Mouse (Mus musculus): ENCODE measurements around the gene Rwdd2a.
A peak's percentile ranks its signal among the peaks of the same experiment; 100 is the strongest.

Rwdd2a gene

DNA sequence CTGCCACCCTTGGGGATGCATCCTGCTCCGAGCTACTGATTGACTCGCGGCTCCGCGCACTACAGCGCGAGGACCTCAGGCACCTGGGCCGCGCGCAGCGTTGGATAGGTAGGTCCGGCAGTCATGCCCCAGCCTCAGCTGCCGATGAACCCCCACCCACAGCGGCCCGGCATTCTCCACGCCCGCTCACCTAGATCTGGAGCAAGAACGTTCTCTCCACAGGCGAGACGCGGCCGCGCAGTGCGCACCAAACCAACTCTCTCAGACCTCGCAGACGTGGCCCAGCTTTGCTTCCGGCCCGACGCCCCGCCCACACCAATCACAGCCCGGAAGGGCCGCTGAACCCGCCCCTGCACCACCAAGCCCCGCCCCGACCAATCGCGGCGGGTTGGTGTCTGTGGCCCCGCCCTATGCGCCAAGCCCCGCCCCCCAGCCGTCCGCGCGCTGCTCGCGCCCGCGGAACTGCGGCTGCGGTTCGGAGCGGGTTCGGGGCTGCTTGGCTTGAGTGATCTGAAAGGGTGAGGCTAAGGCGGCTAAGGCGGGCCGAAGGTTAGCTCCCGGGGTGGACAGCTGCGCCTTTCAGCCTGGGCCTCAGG lies at the start of gene Rwdd2a, which contains the start of gene Pgm3:
TSS of gene Rwdd2a (plus strand) at position 452 of the 596 bp plus-strand sequence.
TSS of gene Pgm3 (minus strand) at position 303 of the 596 bp plus-strand sequence.
- peak; percentile 98 for DNase-seq

DNA sequence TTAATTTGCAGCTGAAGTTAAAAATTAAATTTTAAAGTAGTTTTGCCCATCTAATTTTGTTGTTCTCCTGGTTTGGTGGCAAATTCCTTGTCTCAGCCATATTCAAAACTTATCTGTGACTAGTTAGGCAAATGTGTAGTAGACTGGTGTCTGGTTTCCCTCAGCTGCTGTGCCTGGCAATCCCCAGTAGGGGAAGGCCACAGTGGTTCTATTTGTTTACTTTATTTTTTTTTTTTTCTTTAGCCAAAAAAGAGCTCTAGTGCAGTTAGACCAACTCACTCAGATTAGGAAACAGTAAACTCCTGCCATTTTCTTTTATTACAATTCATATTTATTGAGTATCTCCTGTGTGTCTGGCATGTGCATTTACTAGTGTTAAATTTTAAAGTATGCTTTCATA lies 49.5 kb upstream of the Rwdd2a start:
- no peak for DNase-seq

GRCm38 (mm10) chr9:86525600-86525999 lies 46.2 kb upstream of the Rwdd2a start:
- no peak for DNase-seq

DNA sequence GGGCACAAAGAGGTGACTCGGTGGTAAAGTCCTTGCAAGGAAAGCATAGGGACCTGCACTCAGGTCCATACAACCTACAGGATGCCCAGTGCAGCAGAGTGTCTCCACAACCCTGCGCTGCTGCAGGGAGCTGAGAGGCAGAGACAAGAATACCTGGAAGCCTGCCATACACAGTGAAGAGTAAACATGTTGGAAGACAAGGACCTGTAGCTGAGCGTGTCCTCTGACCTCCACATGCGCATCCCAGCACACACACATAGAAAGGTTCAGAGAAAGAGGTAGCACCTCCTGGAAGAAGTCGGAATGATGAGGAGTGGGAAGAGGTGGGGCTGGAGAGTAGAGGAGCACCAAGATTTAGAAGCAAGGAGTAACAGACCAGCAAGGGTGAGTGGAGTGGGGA lies 37.7 kb upstream of the Rwdd2a start:
- DNase-seq, result no peak

DNA sequence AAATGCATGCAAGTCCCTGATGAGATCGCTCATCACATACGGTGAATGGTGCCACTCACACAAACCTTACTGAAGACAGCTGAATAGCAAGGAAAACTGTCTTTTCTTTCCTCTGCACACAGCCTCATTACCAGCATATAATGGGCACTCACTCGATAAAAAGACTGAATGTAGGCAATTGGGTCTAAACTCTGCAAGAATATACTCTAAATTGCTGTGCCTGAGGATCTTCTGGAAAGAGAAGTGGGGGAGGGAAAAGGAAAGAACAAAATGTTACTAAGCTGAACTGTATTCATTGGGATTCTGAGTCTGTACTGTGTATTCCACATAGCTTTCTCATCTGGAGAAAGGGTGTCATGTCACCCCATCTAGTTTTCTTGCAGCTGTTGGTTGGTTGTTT lies 28.3 kb upstream of the Rwdd2a start:
- no peak for DNase-seq

DNA sequence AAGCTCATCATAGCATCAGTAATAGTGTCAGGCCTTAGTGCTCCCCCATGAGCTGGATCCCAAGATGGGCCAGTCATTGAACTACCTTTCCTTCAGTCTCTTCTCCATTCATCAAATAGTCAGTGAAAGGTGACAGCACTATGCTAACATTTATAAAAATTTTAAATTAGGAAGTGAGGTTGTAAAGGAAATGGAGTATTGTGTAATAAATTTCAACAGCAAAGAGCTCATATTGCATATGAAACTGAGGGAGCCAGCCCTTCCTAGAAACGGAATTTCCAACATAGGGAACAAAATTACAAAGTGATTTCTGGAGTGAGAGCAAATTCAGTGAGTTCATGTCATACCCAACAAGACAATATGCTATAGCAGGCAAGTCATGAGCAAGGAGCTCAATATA lies 27.2 kb upstream of the Rwdd2a start:
- no peak for DNase-seq

GRCm38 (mm10) chr9:86549637-86550162 lies 22.1 kb upstream of the Rwdd2a start:
- DNase-seq, result no peak

DNA sequence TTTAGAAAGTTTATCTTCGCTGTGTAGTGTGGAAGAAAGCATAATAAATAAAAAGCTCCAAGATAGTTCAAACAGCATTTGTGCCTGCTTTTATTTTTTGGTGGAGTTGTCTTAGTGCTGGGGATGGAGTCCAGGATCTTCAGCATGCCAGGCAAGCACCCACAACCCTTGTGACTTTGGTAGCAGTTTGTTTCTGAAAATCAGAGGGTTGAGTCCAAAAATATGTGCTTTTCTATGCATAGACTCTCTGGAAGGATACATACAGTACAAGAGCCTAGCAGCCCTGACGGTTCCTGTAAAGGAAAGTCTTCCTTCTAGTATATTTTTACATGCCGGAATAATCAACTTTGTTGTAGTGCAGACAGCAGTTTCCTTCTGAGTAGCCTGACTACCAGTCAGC lies 21.1 kb upstream of the Rwdd2a start:
- DNase-seq, result no peak

DNA sequence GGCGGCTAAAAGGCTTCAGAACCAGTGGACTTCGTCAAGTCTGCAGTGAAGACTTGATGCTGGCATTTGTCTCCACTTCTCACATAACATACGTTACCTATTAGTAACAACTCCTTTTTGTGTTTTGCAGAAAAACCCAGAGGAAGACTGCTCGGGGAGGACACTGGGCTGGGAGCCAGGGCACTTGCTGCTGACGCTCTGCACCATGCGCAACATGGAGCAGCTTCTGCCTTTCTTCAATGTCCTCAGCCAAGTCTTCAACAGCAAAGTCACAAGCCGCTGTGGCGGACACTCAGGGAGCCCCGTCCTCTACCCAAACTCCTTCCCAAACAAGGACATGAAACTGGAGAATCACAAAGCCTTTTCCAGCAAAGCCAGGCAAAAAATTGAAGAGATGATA lies 17.9 kb upstream of the Rwdd2a start:
- no peak for DNase-seq

- no peak for DNase-seq
Measured at GRCm38 (mm10) chr9:86554641-86555040, 17.1 kb upstream of the Rwdd2a start.

- DNase-seq, result no peak
Measured at GRCm38 (mm10) chr9:86560543-86560942, 11.2 kb upstream of the Rwdd2a start.

GRCm38 (mm10) chr9:86569314-86569910 lies 2.4 kb upstream of the Rwdd2a start:
- DNase-seq, result no peak

DNA sequence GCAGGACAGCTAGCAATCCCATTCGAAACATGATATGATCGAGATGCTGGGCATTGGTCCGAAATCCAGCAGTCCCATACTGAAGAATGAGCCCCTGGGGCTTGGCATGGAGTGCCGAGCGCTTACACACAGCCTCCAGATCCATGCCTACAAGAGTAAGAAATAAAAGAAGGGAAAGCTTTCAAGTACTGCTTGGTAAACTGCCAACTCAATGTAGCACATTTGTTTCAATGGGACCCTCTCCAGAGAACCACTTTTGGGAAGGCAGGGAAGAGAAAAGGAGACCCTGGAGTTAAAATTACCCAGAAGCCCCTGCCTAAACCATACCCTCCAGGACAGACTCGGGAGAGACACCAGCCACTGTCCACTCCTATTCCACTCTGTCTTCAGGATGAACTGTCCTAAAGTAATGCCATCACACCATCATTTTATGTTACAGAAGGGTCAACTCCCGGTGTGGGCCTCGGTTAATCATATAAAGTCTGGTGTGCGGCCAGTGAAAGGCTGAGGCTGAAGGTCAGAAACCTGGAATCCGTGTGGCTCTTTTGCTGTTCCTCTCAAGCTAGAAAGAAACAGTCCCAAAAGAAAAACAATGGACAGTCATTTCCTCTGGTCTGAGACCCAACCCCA lies 1.4 kb upstream of the Rwdd2a start:
- no peak for DNase-seq

DNA sequence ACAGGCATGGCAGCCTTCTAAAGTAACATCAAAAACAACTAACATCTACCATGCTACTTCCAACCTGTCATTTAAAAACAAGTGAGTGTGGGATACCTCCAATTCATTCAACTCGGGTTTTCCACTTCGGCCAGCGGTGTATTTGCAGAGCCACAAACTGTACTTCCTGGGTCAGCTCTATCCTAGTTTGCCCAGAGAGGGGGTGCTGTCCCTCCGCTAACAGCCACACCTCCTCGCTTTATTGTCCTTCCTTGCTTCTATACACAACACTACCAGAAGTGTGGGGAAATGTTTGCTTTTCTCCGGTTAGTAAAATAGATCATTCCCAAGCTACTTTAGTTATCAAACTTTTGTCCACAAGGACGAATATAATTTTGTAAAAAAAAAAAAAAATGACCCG lies 845 bp upstream of the Rwdd2a start:
- DNase-seq, result no peak

GRCm38 (mm10) chr9:86572196-86572595 lies 405 bp downstream of the Rwdd2a start:
- DNase-seq, result peak; percentile 22

DNA sequence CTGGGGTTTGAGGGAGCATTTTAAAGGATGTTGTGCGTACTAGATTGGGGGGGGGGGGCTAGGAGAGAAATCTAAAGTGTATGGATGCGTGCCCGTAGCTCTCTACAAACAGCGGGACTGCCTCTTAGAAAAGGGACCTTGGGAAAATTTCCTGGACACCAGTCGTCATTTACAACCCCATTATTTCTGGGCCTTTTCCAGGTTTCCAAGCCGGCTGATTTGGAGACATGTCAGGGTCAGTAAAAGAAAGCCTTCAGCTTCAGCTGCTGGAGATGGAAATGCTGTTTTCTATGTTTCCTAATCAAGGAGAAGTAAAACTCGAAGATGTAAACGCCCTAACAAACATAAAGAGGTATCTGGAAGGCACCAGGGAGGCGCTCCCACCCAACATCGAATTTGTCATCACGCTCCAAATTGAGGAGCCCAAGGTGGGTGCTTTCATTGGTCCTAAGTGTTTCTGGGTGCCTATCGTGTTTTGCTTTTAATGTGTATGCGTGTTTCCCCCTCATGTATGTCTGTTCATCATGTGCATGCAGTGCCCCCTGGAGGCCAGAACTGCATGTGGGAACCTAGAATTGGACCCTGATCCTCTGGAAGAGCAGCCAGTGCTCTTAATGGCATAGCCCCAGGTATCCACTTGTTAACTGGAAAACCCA lies 973 bp downstream of the Rwdd2a start:
- DNase-seq, result peak; percentile 87

- DNase-seq, result no peak
Measured at GRCm38 (mm10) chr9:86573616-86574303, 2.0 kb downstream of the Rwdd2a start.

DNA sequence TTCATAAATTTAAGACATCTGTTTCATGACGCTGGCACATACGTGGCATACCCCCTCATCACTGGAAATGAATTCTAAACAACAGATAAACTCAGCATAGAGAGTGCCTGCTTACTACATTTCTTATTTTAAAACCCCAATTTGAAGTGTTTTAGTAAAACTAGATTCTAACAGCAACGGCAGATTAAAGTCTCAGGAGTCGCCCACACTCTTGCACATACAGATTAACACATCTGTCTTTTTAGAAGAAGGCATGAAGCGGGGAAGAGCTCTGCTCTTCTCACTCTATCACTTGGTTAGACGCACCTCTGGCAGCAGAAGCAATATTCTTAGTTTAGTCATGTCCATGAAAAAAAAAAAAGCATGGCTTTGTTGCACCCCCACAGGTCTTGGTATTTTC lies 3.4 kb downstream of the Rwdd2a start:
- no peak for DNase-seq

GRCm38 (mm10) chr9:86579657-86580056 lies 7.9 kb downstream of the Rwdd2a start:
- peak; percentile 18 for DNase-seq

DNA sequence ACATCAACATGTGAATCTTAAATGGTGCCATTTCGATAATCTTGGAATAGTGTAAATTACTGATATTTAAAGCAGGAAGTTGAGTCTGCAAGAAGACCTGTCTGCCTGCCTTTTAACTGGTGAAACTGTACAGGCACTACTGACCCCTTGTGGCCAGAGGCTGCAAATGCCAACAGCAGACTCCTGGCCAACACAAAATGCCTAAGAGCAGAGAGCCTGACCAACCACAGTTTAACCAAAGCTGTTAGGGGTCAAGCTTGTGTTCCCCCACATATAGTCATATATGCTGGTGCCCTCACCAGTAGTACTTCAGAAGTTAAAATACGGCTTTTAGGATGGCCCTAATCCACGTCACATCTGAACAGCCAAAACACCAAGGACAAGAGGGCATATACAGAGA lies 11.9 kb downstream of the Rwdd2a start:
- peak; percentile 71 for DNase-seq

DNA sequence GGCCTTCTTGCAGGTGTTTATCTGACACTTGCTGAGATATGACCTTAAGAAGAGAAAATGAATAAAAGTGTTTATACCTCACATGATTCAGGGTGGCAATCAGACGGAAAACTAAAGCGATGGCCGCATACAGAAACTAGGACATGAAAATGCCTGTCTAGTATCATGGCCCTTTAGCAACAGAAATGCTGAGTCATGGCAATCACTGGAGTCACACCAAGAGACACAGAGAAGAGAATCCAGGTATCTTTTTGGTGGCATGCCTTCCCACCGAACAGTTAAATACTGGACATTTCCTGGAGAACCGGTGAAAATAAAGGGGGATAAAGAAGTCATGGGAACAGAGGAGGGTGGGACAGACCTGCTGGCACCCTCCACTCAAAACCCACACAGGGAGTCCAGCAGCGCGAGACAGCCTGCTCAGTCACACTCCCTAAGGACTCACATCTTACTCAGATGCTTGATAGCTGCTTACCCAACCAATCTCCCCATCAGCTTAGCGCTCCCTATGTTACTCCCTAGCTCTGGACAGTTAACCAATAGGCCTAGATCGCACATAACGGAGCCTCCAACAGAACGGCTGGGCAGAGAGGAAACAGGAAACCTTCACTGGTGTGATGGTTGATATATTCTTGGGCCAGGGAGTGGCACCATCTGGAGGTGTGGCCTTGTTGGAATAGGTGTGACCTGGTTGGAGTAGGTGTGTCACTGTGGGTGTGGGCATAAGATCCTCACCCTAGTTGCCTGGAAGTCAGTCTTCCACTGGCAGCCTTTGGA lies 15.4 kb downstream of the Rwdd2a start:
- DNase-seq, result no peak

Measured in liver (tissue).